Mouse (Mus musculus): ENCODE data around the gene Chn1. TPM values are rescaled to one million over a fixed set of nuclear protein-coding genes. Genes with fewer than 3 reads are reported as not detected.

The Chn1 gene
- polyA plus RNA-seq, 1 experiment: 122 TPM

GRCm38 (mm10) chr2:73693045-73693444, 82.1 kb downstream of the Chn1 start:
- Histone ChIP-seq H3K27me3 (ENCODE audit: control insufficient read depth, insufficient read depth, low read length) (no peaks in the 10 kb centered on the region), H3K36me3 (ENCODE audit: control insufficient read depth, insufficient read depth, low read length) (no peaks in the 10 kb centered on the region), H3K4me3 (ENCODE audit: control insufficient read depth, low read depth, low read length) (no peak overlapping the region), H3K4me1 (ENCODE audit: control insufficient read depth, insufficient read depth, low read length) (no peaks in the 10 kb centered on the region), H3K27ac (ENCODE audit: control insufficient read depth, insufficient read depth, low read depth, low read length) (no peak overlapping the region)
- no peak for TF ChIP-seq POLR2A (IDR thresholded peaks at IDR 0.05; ENCODE audit: control insufficient read depth, low read depth, low read length)
- TF ChIP-seq CTCF (IDR thresholded peaks at IDR 0.05; ENCODE audit: control insufficient read depth, insufficient read depth, insufficient replicate concordance, low read depth, low read length): no peak

- Histone ChIP-seq H3K36me3 (ENCODE audit: control insufficient read depth, insufficient read depth, low read length) (no peaks in the 10 kb centered on the region), H3K27me3 (ENCODE audit: control insufficient read depth, insufficient read depth, low read length) (no peaks in the 10 kb centered on the region), H3K4me3 (ENCODE audit: control insufficient read depth, low read depth, low read length) (no peak overlapping the region), H3K27ac (ENCODE audit: control insufficient read depth, insufficient read depth, low read depth, low read length) (no peak overlapping the region), H3K4me1 (ENCODE audit: control insufficient read depth, insufficient read depth, low read length) (no peaks in the 10 kb centered on the region)
- no peak for TF ChIP-seq CTCF (IDR thresholded peaks at IDR 0.05; ENCODE audit: control insufficient read depth, insufficient read depth, insufficient replicate concordance, low read depth, low read length)
- no peak for TF ChIP-seq POLR2A (IDR thresholded peaks at IDR 0.05; ENCODE audit: control insufficient read depth, low read depth, low read length)
Measured at GRCm38 (mm10) chr2:73690783-73691604, 84.2 kb downstream of the Chn1 start.

- H3K27me3 ChIP-seq (ENCODE audit: control insufficient read depth, insufficient read depth, low read length): no peaks in the 10 kb centered on the region
- H3K4me1 ChIP-seq (ENCODE audit: control insufficient read depth, insufficient read depth, low read length): no peaks in the 10 kb centered on the region; the same call in 1 of the 2 replicates
Measured at GRCm38 (mm10) chr2:73682500-73682899, 92.6 kb downstream of the Chn1 start.

GRCm38 (mm10) chr2:73680425-73681027, 94.6 kb downstream of the Chn1 start:
- Histone ChIP-seq H3K27me3 (ENCODE audit: control insufficient read depth, insufficient read depth, low read length) (no peaks in the 10 kb centered on the region), H3K4me3 (ENCODE audit: control insufficient read depth, low read depth, low read length) (no peak overlapping the region), H3K4me1 (ENCODE audit: control insufficient read depth, insufficient read depth, low read length) (no peaks in the 10 kb centered on the region; the same call in 1 of the 2 replicates), H3K36me3 (ENCODE audit: control insufficient read depth, insufficient read depth, low read length) (no peaks in the 10 kb centered on the region), H3K27ac (ENCODE audit: control insufficient read depth, insufficient read depth, low read depth, low read length) (no peak overlapping the region)
- TF ChIP-seq CTCF (IDR thresholded peaks at IDR 0.05; ENCODE audit: control insufficient read depth, insufficient read depth, insufficient replicate concordance, low read depth, low read length) (no peak), POLR2A (IDR thresholded peaks at IDR 0.05; ENCODE audit: control insufficient read depth, low read depth, low read length) (no peak)

More at GRCm38 (mm10) chr2:73682500-73682899, 92.6 kb downstream of the Chn1 start:
- Histone ChIP-seq H3K27ac (ENCODE audit: control insufficient read depth, insufficient read depth, low read depth, low read length) (no peak overlapping the region), H3K4me3 (ENCODE audit: control insufficient read depth, low read depth, low read length) (no peak overlapping the region), H3K36me3 (ENCODE audit: control insufficient read depth, insufficient read depth, low read length) (no peaks in the 10 kb centered on the region)
- no peak for TF ChIP-seq POLR2A (IDR thresholded peaks at IDR 0.05; ENCODE audit: control insufficient read depth, low read depth, low read length)
- no peak for TF ChIP-seq CTCF (IDR thresholded peaks at IDR 0.05; ENCODE audit: control insufficient read depth, insufficient read depth, insufficient replicate concordance, low read depth, low read length)

GRCm38 (mm10) chr2:73668608-73669007, 106.5 kb downstream of the Chn1 start:
- no peak for TF ChIP-seq POLR2A (IDR thresholded peaks at IDR 0.05; ENCODE audit: control insufficient read depth, low read depth, low read length)
- TF ChIP-seq CTCF (IDR thresholded peaks at IDR 0.05; ENCODE audit: control insufficient read depth, insufficient read depth, insufficient replicate concordance, low read depth, low read length): no peak
- Histone ChIP-seq H3K27me3 (ENCODE audit: control insufficient read depth, insufficient read depth, low read length) (no peaks in the 10 kb centered on the region), H3K4me1 (ENCODE audit: control insufficient read depth, insufficient read depth, low read length) (no peaks in the 10 kb centered on the region), H3K4me3 (ENCODE audit: control insufficient read depth, low read depth, low read length) (no peak overlapping the region), H3K36me3 (ENCODE audit: control insufficient read depth, insufficient read depth, low read length) (no peaks in the 10 kb centered on the region), H3K27ac (ENCODE audit: control insufficient read depth, insufficient read depth, low read depth, low read length) (no peak overlapping the region; the same call in 1 of the 2 replicates)

GRCm38 (mm10) chr2:73660566-73661134, 114.5 kb downstream of the Chn1 start:
- no peak for TF ChIP-seq POLR2A (IDR thresholded peaks at IDR 0.05; ENCODE audit: control insufficient read depth, low read depth, low read length)
- no peak for TF ChIP-seq CTCF (IDR thresholded peaks at IDR 0.05; ENCODE audit: control insufficient read depth, insufficient read depth, insufficient replicate concordance, low read depth, low read length)
- Histone ChIP-seq H3K4me3 (ENCODE audit: control insufficient read depth, low read depth, low read length) (no peak overlapping the region), H3K27ac (ENCODE audit: control insufficient read depth, insufficient read depth, low read depth, low read length) (no peak overlapping the region), H3K4me1 (ENCODE audit: control insufficient read depth, insufficient read depth, low read length) (no peaks in the 10 kb centered on the region), H3K36me3 (ENCODE audit: control insufficient read depth, insufficient read depth, low read length) (no peaks in the 10 kb centered on the region), H3K27me3 (ENCODE audit: control insufficient read depth, insufficient read depth, low read length) (no peaks in the 10 kb centered on the region)
